Mouse (Mus musculus) granulocyte monocyte progenitor cell, adult 5-6 weeks (primary cell): Measurements from ENCODE around the gene Med12. TPM values are rescaled to one million over a fixed set of nuclear protein-coding genes. Genes with fewer than 3 reads are reported as not detected.
"Not testable (repeated sequence)": the region's sequence is repeated elsewhere in the genome, so short reads cannot be mapped to it uniquely, and the experiment has no call there.

ENCODE experiments used
- ATAC-seq: replicated peaks from 2 replicates; pipeline ENCODE4 v1.8.0; 2016; ENCODE audit warnings: mild to moderate bottlenecking, moderate TSS enrichment, inconsistent platforms; ENCODE audit not compliant: poor library complexity, severe bottlenecking
- total RNA-seq, 2 experiments: library from RNA; stranded (forward) in 1 of 2; stranded (reverse) in 1 of 2; fragments of 200-712, 200-1000 nt in 1 of 2; fragments of >200 nt in 1 of 2; fragmentation: Nextera tagmentation in 1 of 2; gene quantifications; 2 replicates each; pipeline ENCODE4 v1.2.3; 2014 to 2017

The Med12 gene
- total RNA-seq, 2 experiments from 2014 or later: 40.1 to 65.2 TPM

- no peak for ATAC-seq
Measured at GRCm38 (mm10) chrX:101299473-101300426, 25.9 kb downstream of the Med12 start.

GRCm38 (mm10) chrX:101300427-101301030 is 26.7 kb downstream of the Med12 start:
- ATAC-seq: no peak

- ATAC-seq: no peak
Measured at GRCm38 (mm10) chrX:101301654-101302053, 27.8 kb downstream of the Med12 start.

- ATAC-seq: no peak
Measured at GRCm38 (mm10) chrX:101304646-101305045, 30.8 kb downstream of the Med12 start.

- no peak for ATAC-seq
Measured at GRCm38 (mm10) chrX:101309299-101309698, 35.5 kb downstream of the Med12 start.

GRCm38 (mm10) chrX:101313625-101314359 is 40.0 kb downstream of the Med12 start:
- ATAC-seq: peak; percentile 62

GRCm38 (mm10) chrX:101319775-101320174 is 45.9 kb downstream of the Med12 start:
- ATAC-seq: peak; percentile 79

- no peak for ATAC-seq
Measured at GRCm38 (mm10) chrX:101325989-101326899, 52.4 kb downstream of the Med12 start.

GRCm38 (mm10) chrX:101329372-101330028 is 55.7 kb downstream of the Med12 start:
- peak; percentile 31; the same call in 1 of the 2 replicates for ATAC-seq

- no peak for ATAC-seq
Measured at GRCm38 (mm10) chrX:101332031-101332374, 58.2 kb downstream of the Med12 start.

- ATAC-seq: peak; percentile 97
Measured at GRCm38 (mm10) chrX:101332375-101333211, 58.8 kb downstream of the Med12 start.

- ATAC-seq: no peak
Measured at GRCm38 (mm10) chrX:101334606-101335005, 60.8 kb downstream of the Med12 start.

GRCm38 (mm10) chrX:101338666-101339065 is 64.8 kb downstream of the Med12 start:
- no peak for ATAC-seq

GRCm38 (mm10) chrX:101342837-101343236 is 69.0 kb downstream of the Med12 start:
- not testable (repeated sequence) for ATAC-seq

- ATAC-seq: no peak
Measured at GRCm38 (mm10) chrX:101345456-101345855, 71.6 kb downstream of the Med12 start.

GRCm38 (mm10) chrX:101346475-101346874 is 72.6 kb downstream of the Med12 start:
- no peak for ATAC-seq
